Mouse (Mus musculus) midbrain, embryonic 14.5 days (tissue): ENCODE results near the gene E130114P18Rik. TPM values are rescaled to one million over a fixed set of nuclear protein-coding genes. Genes with fewer than 3 reads are reported as not detected.

Experiments used
- ATAC-seq: fragments of 200-750 bp; cut with Nextera tagmentation; 2 replicates; pipeline ENCODE4 v1.8.0; 2017; ENCODE audit warnings: moderate number of reproducible peaks, moderate library complexity; ENCODE audit not compliant: low FRiP score, low TSS enrichment
- DNase-seq: peaks from one replicate; pipeline ENCODE4 v3.0.0-alpha.2; 2015
- H3K27ac ChIP-seq: fragments of 300-500 bp; sonication (generic); replicated peaks from 2 replicates; pipeline ENCODE4 v1.5.1; 2014; ENCODE audit warnings: mild to moderate bottlenecking, low read depth, low read length, moderate library complexity
- H3K27me3 ChIP-seq: fragments of 300-500 bp; sonication (generic); 2 replicates; pipeline ENCODE4 v1.6.1; 2014; ENCODE audit warnings: low read length, control low read depth, mixed read lengths; ENCODE audit not compliant: control insufficient read depth, insufficient read depth
- H3K36me3 ChIP-seq: fragments of 300-500 bp; sonication (generic); 2 replicates; pipeline ENCODE4 v1.6.1; 2014; ENCODE audit warnings: low read length, control low read depth; ENCODE audit not compliant: control insufficient read depth, insufficient read depth
- H3K4me1 ChIP-seq: fragments of 300-500 bp; sonication (generic); 2 replicates; pipeline ENCODE4 v1.6.1; 2014; ENCODE audit warnings: mild to moderate bottlenecking, antibody characterized with exemption, low read length, control low read depth; ENCODE audit not compliant: control insufficient read depth, insufficient read depth
- H3K4me2 ChIP-seq: fragments of 300-500 bp; sonication (generic); 2 replicates; pipeline ENCODE4 v1.6.1; 2014; ENCODE audit warnings: mild to moderate bottlenecking, low read length, moderate library complexity
- H3K4me3 ChIP-seq: fragments of 300-500 bp; sonication (generic); replicated peaks from 2 replicates; pipeline ENCODE4 v1.5.1; 2014; ENCODE audit warnings: low read depth, low read length
- H3K9ac ChIP-seq: fragments of 300-500 bp; sonication (generic); replicated peaks from 2 replicates; pipeline ENCODE4 v1.6.1; 2014; ENCODE audit warnings: mild to moderate bottlenecking, low read length, moderate library complexity
- H3K9me3 ChIP-seq: fragments of 300-500 bp; sonication (generic); 2 replicates; pipeline ENCODE4 v1.6.1; 2016; ENCODE audit warnings: low read length, control low read depth, mixed read lengths; ENCODE audit not compliant: control insufficient read depth
- WGBS: fragments of 180-500 bp; shearing (Covaris S2); extraction: QIAGEN DNeasy Blood & Tissue Kit; methylation state at CpG from one replicate; pipeline ENCODE4 v1.1.7; 2014; 5-methylcytosine and 5-hydroxymethylcytosine counted together
- polyA plus RNA-seq: library from polyadenylated mRNA; unstranded; fragments of >200 nt; fragmentation: Nextera tagmentation; extraction: Ambion mirVana; gene quantifications from 2 replicates; pipeline ENCODE4 v1.2.1, GENCODE M21; 2014

E130114P18Rik gene
- polyA plus RNA-seq, 1 experiment from 2014 or later = 22.4 TPM

DNA sequence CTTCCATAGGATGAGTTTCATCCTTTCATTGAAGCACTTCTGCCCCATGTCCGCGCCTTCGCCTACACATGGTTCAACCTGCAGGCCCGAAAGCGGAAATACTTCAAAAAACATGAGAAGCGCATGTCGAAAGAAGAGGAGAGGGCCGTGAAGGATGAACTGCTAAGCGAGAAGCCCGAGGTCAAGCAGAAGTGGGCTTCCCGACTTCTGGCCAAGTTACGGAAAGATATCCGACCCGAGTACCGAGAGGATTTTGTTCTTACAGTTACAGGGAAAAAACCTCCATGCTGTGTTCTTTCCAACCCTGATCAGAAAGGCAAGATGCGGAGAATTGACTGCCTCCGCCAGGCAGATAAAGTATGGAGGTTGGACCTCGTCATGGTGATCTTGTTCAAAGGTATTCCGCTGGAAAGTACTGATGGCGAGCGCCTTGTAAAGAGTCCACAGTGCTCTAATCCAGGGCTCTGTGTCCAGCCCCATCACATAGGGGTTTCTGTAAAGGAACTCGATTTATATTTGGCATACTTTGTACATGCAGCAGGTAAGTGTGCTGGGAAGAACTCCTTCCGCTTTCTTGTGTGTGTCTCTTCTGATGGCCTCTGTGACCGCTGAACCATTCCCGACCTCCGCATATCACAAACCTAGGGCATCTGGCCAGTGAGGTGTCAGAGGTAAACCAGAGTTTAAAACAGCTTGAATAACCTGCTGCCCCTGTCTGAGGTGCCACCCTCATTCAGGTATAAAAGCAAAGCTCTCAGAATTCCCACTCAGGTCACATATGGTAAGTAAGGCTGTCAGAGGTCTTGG lies 5.4 kb upstream of the E130114P18Rik start:
- no peak overlapping the region for H3K4me3 ChIP-seq
- no peak overlapping the region for H3K4me2 ChIP-seq
- 93% methylated on average over 26 of the region's 26 CpGs for WGBS
- peaks cover 37% of the 10 kb centered on the region for H3K27me3 ChIP-seq
- ATAC-seq (no peak), DNase-seq (no peak)
- H3K9ac ChIP-seq = no peak overlapping the region
- H3K9me3 ChIP-seq = no peaks in the 10 kb centered on the region
- no peaks in the 10 kb centered on the region for H3K4me1 ChIP-seq
- no peak overlapping the region for H3K27ac ChIP-seq
- peaks cover 8% of the 10 kb centered on the region; the same call in 1 of the 2 replicates for H3K36me3 ChIP-seq

DNA sequence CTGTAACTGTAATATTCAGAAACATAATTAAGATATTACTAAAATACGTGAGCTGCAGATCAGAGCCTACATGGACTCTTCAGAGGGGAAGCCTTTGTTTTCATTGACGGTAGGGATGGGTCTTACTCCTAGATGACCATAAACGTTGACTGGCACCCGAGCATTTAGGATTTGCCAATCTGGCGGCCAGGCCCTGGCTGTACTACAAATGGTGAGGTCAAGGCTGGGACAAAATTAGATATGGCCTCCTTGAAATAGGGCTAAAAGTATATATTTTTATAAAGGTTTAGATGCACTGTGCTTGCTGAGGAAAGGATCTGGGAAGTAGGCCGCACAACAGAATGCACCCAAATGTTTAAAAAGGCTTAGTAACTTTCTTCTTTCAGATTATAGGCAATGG lies 4.6 kb upstream of the E130114P18Rik start:
- Histone ChIP-seq H3K9me3 (no peaks in the 10 kb centered on the region), H3K27me3 (peaks cover 37% of the 10 kb centered on the region), H3K4me3 (no peak overlapping the region), H3K9ac (no peak overlapping the region), H3K27ac (no peak overlapping the region), H3K4me1 (no peaks in the 10 kb centered on the region), H3K36me3 (peaks cover 8% of the 10 kb centered on the region; the same call in 1 of the 2 replicates), H3K4me2 (peak overlapping the region; percentile 24; the same call in 1 of the 2 replicates)
- ATAC-seq = no peak
- no peak for DNase-seq
- 86% methylated on average over 6 of the region's 6 CpGs for WGBS

DNA sequence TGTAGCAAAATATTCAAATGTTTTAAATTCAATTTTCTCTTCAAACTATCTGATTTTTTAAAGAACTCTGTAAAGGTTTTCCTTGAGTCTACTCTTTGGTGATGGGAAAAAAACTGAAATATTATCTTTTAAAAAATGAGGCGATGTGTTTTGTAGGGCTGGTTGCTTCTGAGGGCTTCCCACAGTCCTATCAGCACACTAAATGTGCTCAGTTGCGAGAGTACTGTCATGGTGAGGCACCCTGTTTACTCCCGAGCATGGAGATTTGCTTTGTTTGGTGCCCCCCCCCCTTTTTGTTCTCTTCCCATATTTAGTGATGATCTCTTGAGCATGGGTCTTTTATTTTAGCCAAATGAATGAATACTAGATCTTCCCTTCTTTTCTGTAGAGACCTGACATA lies 4.2 kb upstream of the E130114P18Rik start:
- Histone ChIP-seq H3K4me2 (peak overlapping the region; percentile 24; the same call in 1 of the 2 replicates), H3K27ac (no peak overlapping the region), H3K9ac (no peak overlapping the region), H3K36me3 (peaks cover 8% of the 10 kb centered on the region; the same call in 1 of the 2 replicates), H3K27me3 (peaks cover 34% of the 10 kb centered on the region), H3K9me3 (no peaks in the 10 kb centered on the region), H3K4me1 (no peaks in the 10 kb centered on the region), H3K4me3 (no peak overlapping the region)
- DNase-seq (no peak), ATAC-seq (no peak)
- WGBS = 83% methylated on average over 3 of the region's 3 CpGs

DNA sequence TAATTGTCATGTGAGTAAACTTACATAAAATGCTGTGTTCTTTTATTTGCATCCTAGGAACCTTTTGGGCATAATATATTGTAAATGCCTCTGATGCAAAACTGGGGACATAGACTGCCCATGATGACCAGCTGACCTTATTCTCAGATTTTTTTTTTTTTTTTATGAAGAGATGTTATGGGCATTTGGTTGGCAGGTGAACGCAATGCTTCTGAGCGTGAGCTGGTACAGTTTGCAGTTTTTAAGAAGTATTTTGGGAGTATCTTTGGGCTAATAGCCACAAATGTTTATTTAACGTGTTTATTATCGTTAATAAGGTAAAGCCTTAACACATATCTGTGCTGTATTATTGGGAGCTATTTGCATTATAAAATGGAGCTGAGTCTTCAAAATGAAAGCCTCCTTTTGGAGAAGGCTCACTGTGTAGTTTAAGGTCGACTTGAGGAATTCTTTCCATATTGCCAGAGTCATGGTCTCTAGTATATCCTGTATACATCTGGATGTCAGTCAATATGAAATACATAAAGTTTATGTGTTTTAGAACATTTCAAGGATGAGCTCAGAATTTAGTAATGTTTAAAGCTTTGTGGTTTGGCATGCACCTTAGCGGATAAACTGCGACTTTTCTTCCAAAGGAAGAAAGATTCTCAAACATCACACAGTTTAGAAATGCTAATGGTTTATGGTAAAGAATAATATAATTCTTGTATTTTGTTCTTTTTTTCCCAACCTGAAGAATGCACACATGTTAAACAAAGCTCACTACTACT lies 3.0 kb upstream of the E130114P18Rik start:
- Histone ChIP-seq H3K36me3 (peaks cover 8% of the 10 kb centered on the region; the same call in 1 of the 2 replicates), H3K9me3 (no peaks in the 10 kb centered on the region), H3K4me3 (peak overlapping the region; percentile 75; the same call in 1 of the 2 replicates), H3K27ac (no peak overlapping the region), H3K4me1 (0 out of 2 replicates have a peak, but pooled peaks cover 2% of the 10 kb centered on the region), H3K27me3 (peaks cover 40% of the 10 kb centered on the region), H3K9ac (no peak overlapping the region), H3K4me2 (peak overlapping the region; percentile 90)
- ATAC-seq (no peak), DNase-seq (no peak)
- 69% methylated on average over 7 of the region's 7 CpGs for WGBS

DNA sequence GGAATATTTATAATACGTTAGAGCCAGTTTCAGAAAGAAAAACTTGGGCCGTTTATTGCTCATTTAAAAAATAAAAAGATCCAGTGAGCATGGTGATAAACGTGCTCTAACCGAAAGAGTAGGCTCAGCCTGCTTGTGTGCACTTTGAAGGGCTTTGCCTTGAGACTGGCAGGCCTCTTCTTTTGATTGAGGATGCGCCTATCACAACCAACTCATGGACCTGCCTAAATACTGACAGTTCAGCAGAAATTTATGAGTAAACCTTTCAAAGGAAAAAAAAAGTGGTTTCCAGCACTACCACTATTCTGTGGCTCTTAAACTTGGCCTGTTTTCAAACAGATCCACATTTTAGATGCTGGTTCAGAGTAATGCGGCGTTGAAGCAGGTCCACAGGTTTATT lies 2.1 kb upstream of the E130114P18Rik start:
- H3K9ac ChIP-seq = no peak overlapping the region; the same call in 1 of the 2 replicates
- H3K27me3 ChIP-seq = peaks cover 45% of the 10 kb centered on the region
- H3K9me3 ChIP-seq = no peaks in the 10 kb centered on the region
- H3K4me3 ChIP-seq = peak overlapping the region; percentile 75
- ATAC-seq (no peak), DNase-seq (no peak)
- H3K36me3 ChIP-seq = peaks cover 8% of the 10 kb centered on the region; the same call in 1 of the 2 replicates
- peak overlapping the region; percentile 90 for H3K4me2 ChIP-seq
- H3K4me1 ChIP-seq = 0 out of 2 replicates have a peak, but pooled peaks cover 3% of the 10 kb centered on the region
- H3K27ac ChIP-seq = 0 out of 2 replicates have a peak overlapping the region, but pooled peaks have one; percentile 32
- WGBS = 31% methylated on average over 7 of the region's 7 CpGs

DNA sequence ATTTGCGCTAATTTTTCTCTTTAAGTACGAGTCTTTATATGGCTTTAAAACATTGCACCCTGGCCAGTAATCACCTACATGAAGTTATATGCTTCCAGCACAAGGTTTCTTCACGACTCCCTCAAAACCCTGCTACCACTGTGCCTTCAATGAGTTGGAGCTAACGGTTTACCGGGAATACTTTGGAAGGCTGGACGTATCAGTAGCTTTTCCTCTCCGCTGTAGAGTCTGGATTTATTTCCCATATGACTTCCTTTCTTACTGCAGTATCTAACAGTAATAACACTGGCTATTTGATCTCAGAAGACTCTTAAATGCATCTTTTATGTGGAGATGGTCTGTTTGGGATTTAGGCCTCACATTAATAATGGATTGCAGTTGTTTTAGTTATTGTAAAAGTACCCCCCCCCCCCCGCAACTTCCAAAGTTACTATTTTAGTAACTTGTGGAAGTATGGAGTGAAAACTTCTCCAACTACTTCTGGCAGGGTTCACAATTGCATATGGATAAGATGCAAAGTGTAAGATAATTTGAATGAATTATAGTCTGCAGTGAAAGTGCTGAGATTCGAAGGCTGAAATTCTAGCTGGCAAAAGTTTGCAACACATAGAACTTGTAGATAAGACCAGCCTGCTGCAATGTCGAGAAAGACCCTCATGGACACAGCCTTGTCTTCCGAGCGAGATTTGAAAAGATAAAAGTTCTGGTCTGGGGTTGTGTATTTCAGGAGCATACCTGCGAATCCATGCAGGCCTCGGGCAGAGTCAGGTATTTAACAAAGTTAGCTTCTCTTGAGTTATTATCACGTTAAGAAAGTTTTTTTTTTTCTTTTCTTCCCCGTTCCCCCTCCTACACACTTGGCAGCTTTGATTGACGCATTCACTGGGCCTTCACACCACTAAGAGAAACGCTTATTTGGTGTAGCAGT lies 1.4 kb upstream of the E130114P18Rik start:
- peak; percentile 54 for DNase-seq
- WGBS = 7% methylated on average over 18 of the region's 18 CpGs

DNA sequence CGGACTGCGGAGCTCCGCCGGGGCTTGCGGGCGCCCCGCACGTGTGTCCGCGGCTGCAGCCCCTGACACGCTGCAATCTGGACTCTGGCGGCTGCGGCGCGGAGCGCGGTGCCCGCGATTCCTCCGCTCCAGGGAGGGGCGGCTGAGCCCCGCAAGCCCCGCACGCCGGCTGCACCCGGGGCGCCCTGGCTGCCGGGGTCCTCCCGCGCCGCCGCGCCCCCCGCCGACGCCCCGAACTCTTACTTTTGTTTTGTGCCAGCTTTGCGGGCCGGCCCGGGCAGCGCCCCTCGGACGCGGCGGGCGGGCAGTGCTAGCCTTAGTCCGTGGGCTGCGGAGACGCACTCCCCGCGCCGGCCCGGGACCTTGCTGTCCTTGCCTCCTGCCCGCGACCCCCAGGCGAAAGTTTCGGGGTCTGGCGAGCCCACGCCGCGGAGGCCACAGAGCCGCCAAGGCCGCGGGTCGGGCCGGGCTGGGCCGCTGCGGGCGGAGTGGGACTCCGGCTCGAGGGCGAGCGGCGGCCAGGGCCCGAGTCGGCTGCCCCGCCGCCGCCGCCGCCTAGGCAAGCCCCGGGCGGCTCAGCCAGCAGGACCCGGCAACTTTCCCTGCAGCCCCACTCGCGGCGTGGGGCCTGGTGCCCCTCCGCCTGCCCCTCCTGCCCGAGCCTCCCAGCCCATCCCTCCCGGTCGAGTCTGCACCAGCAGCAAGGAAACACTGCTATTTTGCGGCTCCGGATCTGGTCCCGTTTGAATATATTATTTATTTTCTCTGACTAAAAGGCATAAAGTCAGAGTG lies 529 bp upstream of the E130114P18Rik start:
- DNase-seq = peak; percentile 57
- peak overlapping the region; percentile 75 for H3K4me3 ChIP-seq
- peak; percentile 28; the same call in 1 of the 2 replicates for ATAC-seq
- peaks cover 46% of the 10 kb centered on the region for H3K27me3 ChIP-seq
- peaks cover 6% of the 10 kb centered on the region; the same call in 1 of the 2 replicates for H3K4me1 ChIP-seq
- 0% methylated on average over 87 of the region's 94 CpGs for WGBS
- peak overlapping the region; percentile 84 for H3K27ac ChIP-seq
- H3K36me3 ChIP-seq = peaks cover 3% of the 10 kb centered on the region; the same call in 1 of the 2 replicates
- H3K4me2 ChIP-seq = peak overlapping the region; percentile 90
- H3K9ac ChIP-seq = peak overlapping the region; percentile 80
- H3K9me3 ChIP-seq = no peaks in the 10 kb centered on the region

More for the DNA sequence above, 1.4 kb upstream of the E130114P18Rik start:
- no peak for ATAC-seq
- Histone ChIP-seq H3K27ac (peak overlapping the region; percentile 84), H3K9ac (peak overlapping the region; percentile 80), H3K9me3 (no peaks in the 10 kb centered on the region), H3K36me3 (peaks cover 8% of the 10 kb centered on the region; the same call in 1 of the 2 replicates), H3K4me3 (peak overlapping the region; percentile 75), H3K27me3 (peaks cover 50% of the 10 kb centered on the region), H3K4me1 (0 out of 2 replicates have a peak, but pooled peaks cover 3% of the 10 kb centered on the region), H3K4me2 (peak overlapping the region; percentile 90)
